Mouse (Mus musculus): Measurements from ENCODE around the gene Tbc1d30.

DNA sequence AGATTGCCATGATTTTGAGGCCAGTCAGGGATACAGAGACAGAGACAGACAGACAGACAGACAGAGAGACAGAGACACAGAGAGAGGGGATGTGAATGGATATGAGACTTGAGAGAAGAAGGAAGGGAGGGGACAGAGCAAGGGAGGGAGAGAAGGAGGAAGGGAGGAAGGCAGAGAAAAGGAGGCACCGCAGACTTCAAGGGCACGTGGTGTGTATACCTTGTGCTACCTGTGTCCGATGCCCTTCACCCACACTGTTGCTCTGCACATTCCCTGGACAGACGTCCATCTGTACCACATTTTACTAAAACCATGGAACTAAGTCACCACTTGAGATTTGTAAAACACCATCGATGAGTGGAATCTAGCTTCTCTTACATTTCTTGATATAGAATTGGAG, 95.6 kb downstream of the Tbc1d30 start:
- TF ChIP-seq CTCF (IDR thresholded peaks at IDR 0.05; ENCODE audit: extremely low read depth, insufficient read depth, insufficient read length, insufficient replicate concordance) (no peak), POLR2A (IDR thresholded peaks at IDR 0.05; ENCODE audit: low read depth, low read length) (no peak)
